Mouse (Mus musculus) midbrain, postnatal 0 days (tissue): ENCODE data around the gene Rfesd. TPM values are rescaled to one million over a fixed set of nuclear protein-coding genes. Genes with fewer than 3 reads are reported as not detected.

ENCODE experiments used
- ATAC-seq: fragments of 200-750 bp; cut with Nextera tagmentation; 2 replicates; pipeline ENCODE4 v1.8.0; 2017; ENCODE audit warnings: moderate number of reproducible peaks, mild to moderate bottlenecking, moderate TSS enrichment, moderate library complexity; ENCODE audit not compliant: low FRiP score
- DNase-seq: peaks from one replicate; pipeline ENCODE4 v3.0.0-alpha.2; 2015; ENCODE audit warnings: low spot score
- H3K27ac ChIP-seq: fragments of 300-500 bp; sonication (generic); 2 replicates; pipeline ENCODE4 v1.5.1; 2014; ENCODE audit warnings: low read depth, mild to moderate bottlenecking, low read length, mixed read lengths
- H3K27me3 ChIP-seq: fragments of 300-500 bp; sonication (generic); 2 replicates; pipeline ENCODE4 v1.6.1; 2014; ENCODE audit warnings: low read length, control low read depth, mixed read lengths; ENCODE audit not compliant: insufficient read depth
- H3K36me3 ChIP-seq: fragments of 300-500 bp; sonication (generic); 2 replicates; pipeline ENCODE4 v1.6.1; 2014; ENCODE audit warnings: low read length, control low read depth, mixed read lengths; ENCODE audit not compliant: insufficient read depth
- H3K4me1 ChIP-seq: fragments of 300-500 bp; sonication (generic); 2 replicates; pipeline ENCODE4 v1.6.1; 2014; ENCODE audit warnings: mild to moderate bottlenecking, control low read depth, antibody characterized with exemption, low read length, mixed read lengths; ENCODE audit not compliant: insufficient read depth
- H3K4me2 ChIP-seq: fragments of 300-500 bp; sonication (generic); 2 replicates; pipeline ENCODE4 v1.6.1; 2014; ENCODE audit warnings: low read depth, mild to moderate bottlenecking, low read length, mixed read lengths; ENCODE audit not compliant: poor library complexity, severe bottlenecking
- H3K4me3 ChIP-seq: fragments of 300-500 bp; sonication (generic); 2 replicates; pipeline ENCODE4 v1.5.1; 2014; ENCODE audit warnings: low read depth, mild to moderate bottlenecking, low read length, moderate library complexity
- H3K9ac ChIP-seq: fragments of 300-500 bp; sonication (generic); replicated peaks from 2 replicates; pipeline ENCODE4 v1.6.1; 2014; ENCODE audit warnings: mild to moderate bottlenecking, low read length, moderate library complexity, mixed read lengths; ENCODE audit not compliant: poor library complexity, severe bottlenecking
- H3K9me3 ChIP-seq: fragments of 300-500 bp; sonication (generic); 2 replicates; pipeline ENCODE4 v1.6.1; 2016; ENCODE audit warnings: low read length, control low read depth
- CTCF ChIP-seq: IDR thresholded peaks from 2 replicates; pipeline ENCODE4 v1.5.1; 2016; ENCODE audit warnings: antibody characterized with exemption, mild to moderate bottlenecking
- WGBS: fragments of 180-500 bp; shearing (Covaris S2); extraction: QIAGEN DNeasy Blood & Tissue Kit; methylation state at CpG from one replicate; pipeline ENCODE4 v1.1.7; 2014; 5-methylcytosine and 5-hydroxymethylcytosine counted together
- polyA plus RNA-seq: library from polyadenylated mRNA; unstranded; fragments of >200 nt; fragmentation: Nextera tagmentation; extraction: Ambion mirVana; gene quantifications from 2 replicates; pipeline ENCODE4 v1.2.1, GENCODE M21; 2015
- total RNA-seq: library from RNA; depleted of rRNA; stranded (reverse); fragments of >200 nt; gene quantifications from 2 replicates; pipeline ENCODE4 v1.2.3, GENCODE M21; 2014

Rfesd gene
- total and polyA plus RNA-seq, 2 experiments from 2014 or later = 18.7 to 25.4 TPM

GRCm38 (mm10) chr13:76057267-76058069 is 38.9 kb upstream of the Rfesd start:
- H3K36me3 ChIP-seq = no peaks in the 10 kb centered on the region
- 78% methylated on average over 10 of the region's 10 CpGs for WGBS
- H3K27me3 ChIP-seq = 0 out of 2 replicates have a peak, but pooled peaks cover 7% of the 10 kb centered on the region
- H3K4me1 ChIP-seq = peaks cover 7% of the 10 kb centered on the region; the same call in 1 of the 2 replicates
- no peak for TF ChIP-seq CTCF
- no peak overlapping the region for H3K4me3 ChIP-seq
- no peaks in the 10 kb centered on the region for H3K9me3 ChIP-seq
- H3K4me2 ChIP-seq = no peak overlapping the region
- DNase-seq (no peak), ATAC-seq (no peak)
- H3K9ac ChIP-seq = no peak overlapping the region
- H3K27ac ChIP-seq = no peak overlapping the region

- no peak for TF ChIP-seq CTCF
- peak within 1 kb of the TSS; percentile 98 for H3K4me2 ChIP-seq
- peak within 1 kb of the TSS; percentile 66 for H3K9ac ChIP-seq
- ATAC-seq (peak; percentile 6; the same call in 1 of the 2 replicates), DNase-seq (no peak)
- peaks cover 7% of the 10 kb centered on the region; the same call in 1 of the 2 replicates for H3K4me1 ChIP-seq
- peak within 1 kb of the TSS; percentile 58 for H3K4me3 ChIP-seq
- H3K27me3 ChIP-seq = 0 out of 2 replicates have a peak, but pooled peaks cover 7% of the 10 kb centered on the region
- H3K27ac ChIP-seq = peak within 1 kb of the TSS; percentile 55
- 5% methylated on average over 10 of the region's 10 CpGs for whole genome bisulfite sequencing
- no peaks in the 10 kb centered on the region for H3K9me3 ChIP-seq
- H3K36me3 ChIP-seq = no peaks in the 10 kb centered on the region
Observed at GRCm38 (mm10) chr13:76056896-76057266, 38.4 kb upstream of the Rfesd start, which contains the start of gene Gpr150. Gene Gpr150 (minus strand): TSS chr13:76056996.

GRCm38 (mm10) chr13:76056261-76056724 is 37.8 kb upstream of the Rfesd start:
- Histone ChIP-seq H3K4me3 (peak overlapping the region; percentile 58), H3K27ac (peak overlapping the region; percentile 55), H3K9me3 (no peaks in the 10 kb centered on the region), H3K4me2 (peak overlapping the region; percentile 98), H3K27me3 (0 out of 2 replicates have a peak, but pooled peaks cover 7% of the 10 kb centered on the region), H3K4me1 (peaks cover 7% of the 10 kb centered on the region; the same call in 1 of the 2 replicates), H3K9ac (peak overlapping the region; percentile 66), H3K36me3 (no peaks in the 10 kb centered on the region)
- ATAC-seq (peak; percentile 93), DNase-seq (peak; percentile 79)
- under 1% methylated on average over 30 of the region's 34 CpGs for WGBS
- peak; percentile 67 for TF ChIP-seq CTCF

GRCm38 (mm10) chr13:76055391-76056232 is 37.1 kb upstream of the Rfesd start:
- Histone ChIP-seq H3K27me3 (0 out of 2 replicates have a peak, but pooled peaks cover 7% of the 10 kb centered on the region), H3K4me1 (peaks cover 7% of the 10 kb centered on the region; the same call in 1 of the 2 replicates), H3K9me3 (no peaks in the 10 kb centered on the region), H3K36me3 (no peaks in the 10 kb centered on the region), H3K4me2 (peak overlapping the region; percentile 98), H3K27ac (peak overlapping the region; percentile 55), H3K4me3 (peak overlapping the region; percentile 58), H3K9ac (peak overlapping the region; percentile 66)
- ATAC-seq (peak; percentile 64), DNase-seq (peak; percentile 33)
- 1% methylated on average over 58 of the region's 59 CpGs for WGBS
- TF ChIP-seq CTCF = peak; percentile 15

- Histone ChIP-seq H3K27ac (no peak overlapping the region), H3K36me3 (no peaks in the 10 kb centered on the region), H3K4me1 (no peaks in the 10 kb centered on the region), H3K27me3 (no peaks in the 10 kb centered on the region), H3K9me3 (no peaks in the 10 kb centered on the region), H3K4me2 (no peak overlapping the region), H3K9ac (no peak overlapping the region), H3K4me3 (no peak overlapping the region)
- TF ChIP-seq CTCF = no peak
- ATAC-seq (no peak), DNase-seq (no peak)
Observed at GRCm38 (mm10) chr13:76044971-76045370, 26.5 kb upstream of the Rfesd start.
